Mouse (Mus musculus): ENCODE results near the gene Mri1.

- TF ChIP-seq CTCF (IDR thresholded peaks at IDR 0.05; ENCODE audit: borderline replicate concordance, insufficient read depth, low read depth, low read length), result peak; percentile 10; the same call in 1 of the 2 replicates
- TF ChIP-seq POLR2A (IDR thresholded peaks at IDR 0.05; ENCODE audit: borderline replicate concordance, insufficient read depth, low read length), result no peak
Observed at GRCm38 (mm10) chr8:84203975-84204772, 53.0 kb downstream of the Mri1 start.
